Mouse (Mus musculus) intestine, embryonic 16.5 days (tissue): ENCODE measurements around the gene Mical2. TPM values are rescaled to one million over a fixed set of nuclear protein-coding genes. Genes with fewer than 3 reads are reported as not detected.

Experiments used
- ATAC-seq: fragments of 200-750 bp; cut with Nextera tagmentation; 2 replicates; pipeline ENCODE4 v1.8.0; 2017; ENCODE audit warnings: moderate TSS enrichment, moderate library complexity
- H3K27ac ChIP-seq: fragments of 300-500 bp; sonication (generic); 2 replicates; pipeline ENCODE4 v1.5.1; 2014; ENCODE audit warnings: mild to moderate bottlenecking, low read length
- H3K27me3 ChIP-seq: fragments of 300-500 bp; sonication (generic); replicated peaks from 2 replicates; pipeline ENCODE4 v1.6.1; 2014; ENCODE audit warnings: low read length, control low read depth, mixed read lengths; ENCODE audit not compliant: control insufficient read depth, insufficient read depth
- H3K36me3 ChIP-seq: fragments of 300-500 bp; sonication (generic); 2 replicates; pipeline ENCODE4 v1.6.1; 2014; ENCODE audit warnings: low read length, control low read depth; ENCODE audit not compliant: control insufficient read depth, insufficient read depth
- H3K4me1 ChIP-seq: fragments of 300-500 bp; sonication (generic); 2 replicates; pipeline ENCODE4 v1.6.1; 2014; ENCODE audit warnings: low read length, control low read depth, mixed read lengths; ENCODE audit not compliant: control insufficient read depth, insufficient read depth
- H3K4me2 ChIP-seq: fragments of 300-500 bp; sonication (generic); 2 replicates; pipeline ENCODE4 v1.6.1; 2014; ENCODE audit warnings: low read depth, low read length, control low read depth
- H3K4me3 ChIP-seq: fragments of 300-500 bp; sonication (generic); 2 replicates; pipeline ENCODE4 v1.5.1; 2014; ENCODE audit warnings: mild to moderate bottlenecking, low read length
- H3K9ac ChIP-seq: fragments of 300-500 bp; sonication (generic); 2 replicates; pipeline ENCODE4 v1.6.1; 2014; ENCODE audit warnings: low read depth, low read length
- H3K9me3 ChIP-seq: fragments of 300-500 bp; sonication (generic); 2 replicates; pipeline ENCODE4 v1.6.1; 2016; ENCODE audit warnings: low read length, control low read depth; ENCODE audit not compliant: control insufficient read depth
- WGBS: fragments of 180-500 bp; shearing (Covaris S2); extraction: QIAGEN DNeasy Blood & Tissue Kit; methylation state at CpG from one replicate; pipeline ENCODE4 v1.1.7; 2014; 5-methylcytosine and 5-hydroxymethylcytosine counted together
- polyA plus RNA-seq: library from polyadenylated mRNA; unstranded; fragments of >200 nt; fragmentation: Nextera tagmentation; extraction: Ambion mirVana; gene quantifications from 2 replicates; pipeline ENCODE4 v1.2.1, GENCODE M21; 2015

Gene Mical2
- polyA plus RNA-seq, 1 experiment from 2014 or later: 18.3 TPM

- 74% methylated on average over 3 of the region's 3 CpGs for WGBS
- Histone ChIP-seq H3K27ac (no peak overlapping the region), H3K4me2 (no peak overlapping the region), H3K27me3 (no peaks in the 10 kb centered on the region), H3K4me1 (peaks cover 6% of the 10 kb centered on the region), H3K4me3 (no peak overlapping the region), H3K9ac (no peak overlapping the region), H3K36me3 (no peaks in the 10 kb centered on the region; the same call in 1 of the 2 replicates), H3K9me3 (no peaks in the 10 kb centered on the region)
- ATAC-seq: no peak
Measured at GRCm38 (mm10) chr7:112341052-112341451, 115.4 kb downstream of the Mical2 start.

- ATAC-seq: no peak; the same call in 1 of the 2 replicates
- H3K27ac ChIP-seq: no peak overlapping the region
- H3K36me3 ChIP-seq: no peaks in the 10 kb centered on the region; the same call in 1 of the 2 replicates
- H3K9me3 ChIP-seq: no peaks in the 10 kb centered on the region
- 43% methylated on average over 1 of the region's 1 CpGs for WGBS
- no peak overlapping the region for H3K4me2 ChIP-seq
- H3K4me3 ChIP-seq: no peak overlapping the region
- H3K9ac ChIP-seq: no peak overlapping the region
- no peaks in the 10 kb centered on the region for H3K4me1 ChIP-seq
- no peaks in the 10 kb centered on the region for H3K27me3 ChIP-seq
Measured at GRCm38 (mm10) chr7:112345687-112346086, 120.0 kb downstream of the Mical2 start.

GRCm38 (mm10) chr7:112351541-112351940, 125.9 kb downstream of the Mical2 start:
- peaks cover 5% of the 10 kb centered on the region for H3K36me3 ChIP-seq
- H3K9me3 ChIP-seq: no peaks in the 10 kb centered on the region
- ATAC-seq: no peak
- H3K27me3 ChIP-seq: no peaks in the 10 kb centered on the region
- H3K4me2 ChIP-seq: no peak overlapping the region
- 66% methylated on average over 3 of the region's 3 CpGs for WGBS
- H3K4me1 ChIP-seq: peaks cover 19% of the 10 kb centered on the region
- H3K9ac ChIP-seq: no peak overlapping the region
- no peak overlapping the region for H3K4me3 ChIP-seq
- H3K27ac ChIP-seq: no peak overlapping the region

GRCm38 (mm10) chr7:112352005-112352404, 126.3 kb downstream of the Mical2 start:
- Histone ChIP-seq H3K27me3 (no peaks in the 10 kb centered on the region), H3K9ac (no peak overlapping the region), H3K9me3 (no peaks in the 10 kb centered on the region), H3K4me2 (no peak overlapping the region), H3K36me3 (peaks cover 5% of the 10 kb centered on the region), H3K4me3 (no peak overlapping the region), H3K4me1 (peaks cover 19% of the 10 kb centered on the region), H3K27ac (no peak overlapping the region)
- no peak for ATAC-seq
- 81% methylated on average over 4 of the region's 4 CpGs for WGBS

GRCm38 (mm10) chr7:112353011-112353410, 127.4 kb downstream of the Mical2 start:
- H3K9ac ChIP-seq: no peak overlapping the region
- WGBS: 77% methylated on average over 4 of the region's 4 CpGs
- H3K9me3 ChIP-seq: no peaks in the 10 kb centered on the region
- no peak overlapping the region for H3K4me2 ChIP-seq
- H3K27ac ChIP-seq: no peak overlapping the region
- peaks cover 5% of the 10 kb centered on the region; the same call in 1 of the 2 replicates for H3K36me3 ChIP-seq
- H3K27me3 ChIP-seq: no peaks in the 10 kb centered on the region
- no peak overlapping the region for H3K4me3 ChIP-seq
- peaks cover 23% of the 10 kb centered on the region for H3K4me1 ChIP-seq
- no peak for ATAC-seq

GRCm38 (mm10) chr7:112353939-112354338, 128.3 kb downstream of the Mical2 start:
- Histone ChIP-seq H3K27ac (0 out of 2 replicates have a peak overlapping the region, but pooled peaks have one; percentile 17), H3K36me3 (peaks cover 5% of the 10 kb centered on the region; the same call in 1 of the 2 replicates), H3K9ac (no peak overlapping the region), H3K4me3 (no peak overlapping the region), H3K27me3 (no peaks in the 10 kb centered on the region), H3K4me2 (no peak overlapping the region), H3K4me1 (peaks cover 23% of the 10 kb centered on the region), H3K9me3 (no peaks in the 10 kb centered on the region)
- WGBS: 78% methylated on average over 11 of the region's 11 CpGs
- ATAC-seq: no peak

GRCm38 (mm10) chr7:112354503-112354951, 128.9 kb downstream of the Mical2 start:
- peak overlapping the region; percentile 5; the same call in 1 of the 2 replicates for H3K4me2 ChIP-seq
- H3K4me1 ChIP-seq: peaks cover 23% of the 10 kb centered on the region
- H3K9ac ChIP-seq: no peak overlapping the region
- WGBS: 14% methylated on average over 7 of the region's 7 CpGs
- peaks cover 5% of the 10 kb centered on the region; the same call in 1 of the 2 replicates for H3K36me3 ChIP-seq
- no peaks in the 10 kb centered on the region for H3K27me3 ChIP-seq
- H3K9me3 ChIP-seq: no peaks in the 10 kb centered on the region
- no peak overlapping the region for H3K4me3 ChIP-seq
- peak; percentile 94 for ATAC-seq
- peak overlapping the region; percentile 71 for H3K27ac ChIP-seq

- Histone ChIP-seq H3K36me3 (no peaks in the 10 kb centered on the region), H3K9me3 (no peaks in the 10 kb centered on the region), H3K4me2 (no peak overlapping the region), H3K4me1 (peaks cover 13% of the 10 kb centered on the region), H3K9ac (no peak overlapping the region), H3K4me3 (no peak overlapping the region), H3K27ac (no peak overlapping the region), H3K27me3 (no peaks in the 10 kb centered on the region)
- ATAC-seq: no peak
- WGBS: 83% methylated on average over 3 of the region's 3 CpGs
Measured at GRCm38 (mm10) chr7:112359594-112359993, 133.9 kb downstream of the Mical2 start.

- no peak overlapping the region for H3K27ac ChIP-seq
- no peak overlapping the region for H3K4me3 ChIP-seq
- H3K36me3 ChIP-seq: no peaks in the 10 kb centered on the region
- no peak overlapping the region for H3K4me2 ChIP-seq
- no peaks in the 10 kb centered on the region for H3K27me3 ChIP-seq
- 56% methylated on average over 7 of the region's 7 CpGs for WGBS
- no peak overlapping the region for H3K9ac ChIP-seq
- H3K4me1 ChIP-seq: 0 out of 2 replicates have a peak, but pooled peaks cover under 1% of the 10 kb centered on the region
- ATAC-seq: no peak
- H3K9me3 ChIP-seq: 0 out of 2 replicates have a peak, but pooled peaks cover 2% of the 10 kb centered on the region
Measured at GRCm38 (mm10) chr7:112362574-112363200, 137.0 kb downstream of the Mical2 start.
